Mouse (Mus musculus) retina, embryonic 14.5 days (tissue): ENCODE data around the gene Yy2.

Experiments
- DNase-seq: peaks from one replicate; pipeline ENCODE4 v3.0.0-alpha.2; 2015; ENCODE audit warnings: low spot score

The Yy2 gene

GRCm38 (mm10) chrX:157568840-157569239 is at the start of gene Yy2:
Yy2 (minus strand) TSS chrX:157568985.
- DNase-seq: no peak

- no peak for DNase-seq
Observed at GRCm38 (mm10) chrX:157612894-157613293, 44.1 kb upstream of the Yy2 start.

GRCm38 (mm10) chrX:157601450-157601849 is 32.7 kb upstream of the Yy2 start:
- peak; percentile 65 for DNase-seq

GRCm38 (mm10) chrX:157598186-157598996 is 29.6 kb upstream of the Yy2 start, which contains the start of gene Mbtps2:
Mbtps2 (minus strand) TSS chrX:157598715.
- peak; percentile 74 for DNase-seq

- DNase-seq: peak; percentile 25
Observed at GRCm38 (mm10) chrX:157597585-157598185, 28.9 kb upstream of the Yy2 start.

GRCm38 (mm10) chrX:157596802-157597201 is 28.0 kb upstream of the Yy2 start:
- DNase-seq: no peak

- DNase-seq: no peak
Observed at GRCm38 (mm10) chrX:157595927-157596326, 27.1 kb upstream of the Yy2 start.

- no peak for DNase-seq
Observed at GRCm38 (mm10) chrX:157594606-157595005, 25.8 kb upstream of the Yy2 start.

- no peak for DNase-seq
Observed at GRCm38 (mm10) chrX:157587001-157587400, 18.2 kb upstream of the Yy2 start.

GRCm38 (mm10) chrX:157586397-157586796 is 17.6 kb upstream of the Yy2 start:
- no peak for DNase-seq

- no peak for DNase-seq
Observed at GRCm38 (mm10) chrX:157579108-157579614, 10.4 kb upstream of the Yy2 start.

GRCm38 (mm10) chrX:157574683-157575082 is 5.9 kb upstream of the Yy2 start:
- no peak for DNase-seq

GRCm38 (mm10) chrX:157563794-157564193 is 5.0 kb downstream of the Yy2 start:
- no peak for DNase-seq

GRCm38 (mm10) chrX:157547082-157547481 is 21.7 kb downstream of the Yy2 start:
- peak; percentile 27 for DNase-seq
